Mouse (Mus musculus) heart, adult 8-10 months (tissue): Measurements from ENCODE around the gene Pid1. TPM values are rescaled to one million over a fixed set of nuclear protein-coding genes. Genes with fewer than 3 reads are reported as not detected.
"Not testable (repeated sequence)": the region's sequence is repeated elsewhere in the genome, so short reads cannot be mapped to it uniquely, and the experiment has no call there.

Experiments
- DNase-seq: peaks from one replicate; pipeline ENCODE4 v3.0.0; 2022; ENCODE audit warnings: low spot score
- total RNA-seq, 4 experiments: library from RNA; stranded (reverse); gene quantifications; 2 replicates each; pipeline ENCODE4 v1.2.4; 2022

Pid1 gene
- total RNA-seq, 4 experiments from 2014 or later: 6.3 to 8.1 (median 6.5) TPM

DNA sequence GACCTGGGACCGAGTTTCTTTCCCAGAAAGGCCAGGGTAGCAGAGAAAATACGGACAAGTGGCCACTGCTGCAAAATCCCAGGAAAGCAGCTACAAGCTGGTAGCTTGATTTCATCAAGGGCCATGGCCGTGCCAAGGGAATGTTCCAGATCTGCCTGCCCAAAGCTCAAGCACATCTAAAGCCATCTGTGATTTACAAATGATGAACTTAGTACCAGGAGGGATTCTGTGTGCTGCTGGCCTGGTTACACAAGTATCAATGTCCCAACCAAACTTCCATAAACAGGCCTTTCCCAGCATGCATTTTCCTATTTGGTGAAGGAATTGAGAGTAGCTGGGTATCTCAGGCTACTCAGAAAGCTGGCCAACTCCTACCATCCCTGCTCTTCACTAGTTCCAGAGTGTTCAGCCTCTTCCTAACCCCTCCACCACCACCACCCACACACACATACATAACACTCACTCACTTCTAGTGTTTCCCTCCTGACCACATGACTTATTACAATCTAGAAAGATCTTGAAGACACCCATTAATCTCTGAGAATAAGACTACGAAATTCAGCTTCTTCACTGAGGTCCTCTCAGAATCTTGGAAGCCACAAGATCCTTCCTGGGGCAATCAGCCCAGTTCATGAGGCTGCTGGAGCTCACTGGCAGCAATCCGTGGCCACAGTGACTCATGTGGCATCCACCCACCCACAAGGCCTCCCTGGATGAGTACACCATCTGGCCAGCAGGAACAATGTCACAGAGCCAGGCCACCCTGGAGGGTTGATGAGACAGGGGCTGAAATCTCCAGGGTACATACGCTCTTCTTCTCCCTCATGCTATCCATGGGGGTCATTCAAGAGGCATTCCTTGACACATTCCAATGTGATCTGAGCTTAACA lies 4.1 kb downstream of the Pid1 start:
- peak; percentile 56 for DNase-seq

DNA sequence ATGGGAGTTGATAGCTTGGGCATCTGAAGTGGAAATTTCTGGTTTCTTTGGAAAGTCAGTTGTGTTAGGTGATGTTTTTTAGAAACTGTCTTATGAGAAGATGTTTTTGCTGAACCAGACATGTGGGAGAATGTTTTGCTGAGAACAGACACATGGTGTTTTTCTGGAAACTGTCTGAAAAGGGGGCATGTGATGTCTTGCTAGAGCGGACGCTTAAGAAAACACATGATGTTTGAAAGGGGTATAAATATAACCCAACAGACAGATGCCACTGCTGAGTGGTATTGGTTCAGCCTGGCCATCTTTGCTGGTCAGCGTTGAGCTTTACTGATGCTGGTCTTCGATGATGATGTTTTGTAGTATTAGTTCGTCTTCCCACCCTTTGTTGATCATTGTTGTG lies 6.8 kb downstream of the Pid1 start:
- no peak for DNase-seq

DNA sequence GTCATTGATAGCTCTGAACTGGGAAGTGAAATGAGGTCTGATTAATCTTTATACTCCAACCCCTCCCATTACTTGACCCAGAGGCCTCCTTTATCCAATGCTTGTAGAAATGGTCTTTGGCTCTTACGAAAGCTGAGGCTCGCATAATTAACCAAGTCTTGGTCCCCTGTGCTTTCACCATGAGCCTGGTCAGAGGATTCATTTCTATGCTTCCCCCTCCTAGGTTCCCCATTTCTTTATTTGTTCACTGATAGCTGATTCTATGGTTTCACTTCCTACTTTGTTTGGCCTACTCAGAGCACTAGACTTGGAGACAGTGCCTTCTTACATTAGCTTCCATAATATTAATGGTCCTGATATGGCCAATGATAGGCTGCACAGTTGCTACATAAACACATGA lies 13.7 kb downstream of the Pid1 start:
- peak; percentile 30 for DNase-seq

DNA sequence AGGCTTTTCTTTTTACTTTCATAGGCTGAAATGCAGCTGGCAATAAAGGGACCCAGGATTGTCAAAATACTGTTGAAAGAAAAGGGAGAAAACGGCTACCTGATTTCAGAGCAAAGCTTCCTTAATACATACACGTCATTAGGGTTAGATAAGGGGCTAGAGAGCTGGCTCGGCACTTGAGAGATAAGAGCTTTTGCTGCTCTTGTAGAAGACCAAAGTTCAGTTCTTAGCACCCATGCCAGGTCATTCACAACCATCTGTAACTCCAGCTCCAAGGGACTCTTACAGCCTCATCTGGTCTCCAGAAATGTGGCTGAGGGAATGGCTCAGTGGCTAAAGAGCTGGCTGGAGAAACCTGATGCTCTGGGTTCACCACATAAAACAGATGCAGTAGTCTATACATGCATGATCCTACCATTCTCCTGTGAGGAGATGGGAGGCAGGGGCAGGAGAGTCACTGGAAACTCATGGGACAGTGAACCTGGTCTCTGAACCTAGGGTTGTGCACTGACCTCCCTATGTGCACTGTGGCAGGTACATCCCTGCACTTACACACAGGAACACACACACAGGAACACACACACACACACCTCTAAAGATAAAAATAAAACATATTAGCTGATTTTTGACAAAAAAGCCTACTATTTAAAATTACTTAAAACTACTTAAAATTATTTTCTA lies 16.0 kb downstream of the Pid1 start:
- no peak for DNase-seq

DNA sequence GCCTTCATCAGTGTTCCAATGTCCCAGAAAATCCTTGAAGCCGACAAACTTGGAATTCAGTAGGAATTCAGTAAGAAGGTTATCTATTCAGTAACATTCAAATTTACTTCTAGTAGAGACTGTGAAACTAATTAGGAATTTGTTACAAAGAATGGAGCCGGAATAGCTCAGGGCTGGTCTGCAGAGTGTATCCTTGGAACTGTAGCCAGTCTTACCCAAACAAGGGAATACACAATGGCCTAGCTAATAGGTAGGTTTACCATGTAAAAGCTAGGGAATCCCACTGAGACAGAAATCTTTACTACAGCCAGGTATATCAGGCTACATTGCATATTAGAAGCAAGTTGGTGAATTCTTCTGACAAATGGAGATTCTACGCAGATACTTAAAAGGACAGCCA lies 31.2 kb downstream of the Pid1 start:
- DNase-seq: not testable (repeated sequence)

DNA sequence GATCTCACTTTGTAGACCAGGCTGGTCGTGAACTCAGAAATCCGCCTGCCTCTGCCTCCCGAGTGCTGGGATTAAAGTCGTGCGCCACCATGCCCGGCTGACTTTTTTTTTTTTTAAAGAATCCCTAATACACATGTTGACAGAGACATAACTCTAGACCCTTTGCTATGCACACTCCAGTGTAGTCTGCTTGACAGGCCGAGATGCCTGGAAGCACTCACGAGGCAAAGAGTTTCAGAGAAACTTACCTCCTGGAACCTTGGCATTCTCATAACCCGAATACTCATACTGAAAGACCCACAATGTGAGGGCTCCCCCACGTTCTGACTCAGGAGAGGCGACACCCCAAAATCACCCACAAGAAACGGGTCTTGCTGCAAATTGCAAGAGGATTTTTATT lies 32.1 kb downstream of the Pid1 start:
- DNase-seq: not testable (repeated sequence)

DNA sequence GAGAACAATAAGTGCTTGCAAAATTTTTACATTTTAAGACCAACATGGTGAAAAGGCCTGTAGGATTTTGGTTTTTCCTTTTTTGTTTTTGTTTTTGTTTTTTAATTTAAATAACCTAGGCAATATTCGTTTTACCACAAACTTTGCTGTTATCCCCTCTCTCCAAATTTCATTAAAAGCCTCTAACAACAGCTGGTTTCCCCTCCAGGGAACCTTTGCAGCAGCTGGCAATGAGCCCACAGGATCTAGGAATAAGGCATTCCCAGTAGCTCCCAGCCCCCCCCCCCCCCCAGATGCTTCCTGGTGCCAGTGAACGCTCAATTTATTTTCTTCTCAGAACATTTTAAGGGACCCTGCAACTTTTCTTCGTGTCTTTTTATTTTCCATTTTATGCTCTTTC lies 38.7 kb downstream of the Pid1 start:
- no peak for DNase-seq

DNA sequence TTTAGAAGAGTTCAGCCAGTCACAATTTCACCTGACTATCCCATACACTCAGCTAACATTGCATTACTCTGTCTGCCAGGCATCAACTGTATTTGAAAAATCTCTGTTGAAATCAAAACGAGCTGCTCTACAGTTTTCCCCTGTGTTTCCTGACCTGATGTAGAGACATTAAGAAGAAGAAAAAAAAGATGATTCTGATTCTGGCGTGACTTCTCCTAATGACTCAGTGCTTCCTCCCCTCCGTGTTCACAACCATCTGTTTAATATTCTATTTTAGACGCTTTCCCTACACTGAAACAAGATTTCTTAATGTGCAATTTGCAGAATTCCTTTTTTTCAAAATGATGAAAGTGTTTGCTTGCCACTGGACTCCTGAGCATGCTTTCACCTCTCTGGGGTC lies 42.7 kb downstream of the Pid1 start:
- peak; percentile 42 for DNase-seq

DNA sequence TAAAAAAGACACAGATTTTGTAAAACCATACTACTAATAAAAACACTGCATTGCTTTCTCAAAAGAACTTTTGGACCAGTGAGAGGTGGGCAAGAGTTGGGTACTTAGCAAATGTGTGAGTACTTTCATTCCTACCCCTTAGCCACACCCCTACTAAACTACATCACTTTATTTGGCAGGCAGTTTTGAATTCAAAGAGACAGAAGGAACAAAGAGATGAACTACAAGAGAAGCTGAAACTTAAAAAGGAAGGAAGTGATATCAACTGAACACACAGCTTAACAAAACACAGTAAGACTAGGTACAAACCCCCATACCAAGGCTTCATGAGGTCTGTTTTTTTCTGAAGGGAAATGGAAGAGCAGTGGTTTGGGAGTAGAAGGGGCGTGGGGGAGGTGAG lies 45.4 kb downstream of the Pid1 start:
- no peak for DNase-seq

DNA sequence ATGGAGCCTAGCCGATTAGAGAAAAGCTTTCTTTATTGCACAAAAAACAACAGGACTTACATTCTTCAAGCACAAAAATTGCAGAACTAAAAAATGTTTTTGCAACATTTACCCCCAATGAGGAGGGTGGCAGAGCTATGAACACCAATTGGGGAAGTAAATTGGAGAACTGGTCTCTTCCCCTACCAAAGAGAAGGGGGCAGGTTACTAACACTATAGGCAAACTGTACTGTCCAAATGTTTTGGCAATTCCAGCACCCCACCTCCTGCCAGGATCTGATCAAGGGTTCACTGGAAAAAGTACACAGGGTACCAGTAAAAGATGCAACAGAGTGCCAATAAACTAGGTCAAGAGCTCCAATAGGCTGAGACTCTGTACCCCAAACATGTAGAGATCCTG lies 46.2 kb downstream of the Pid1 start:
- DNase-seq: no peak

DNA sequence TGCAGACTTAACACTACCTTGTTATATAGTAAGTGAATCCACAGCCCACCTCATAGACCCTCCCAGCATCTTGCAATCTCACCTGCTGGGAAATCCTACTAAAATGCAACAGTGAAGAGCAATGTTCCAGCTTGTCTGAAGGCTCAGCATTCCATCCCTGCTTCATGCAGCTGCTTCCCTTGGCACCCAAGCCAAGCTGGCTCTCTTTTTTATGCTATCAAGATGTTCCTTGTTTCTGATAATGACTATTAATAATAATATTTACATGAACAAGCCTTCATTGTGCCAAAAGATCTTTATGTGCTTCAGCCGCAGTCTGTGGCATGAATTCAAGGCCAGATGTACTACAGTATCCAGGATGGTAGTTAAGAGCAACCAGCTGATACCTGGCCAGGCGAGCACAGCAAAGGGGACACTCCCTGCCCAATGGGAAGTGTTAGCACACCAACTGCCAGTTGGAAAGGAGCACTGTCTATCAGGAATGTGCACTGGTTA lies 54.0 kb downstream of the Pid1 start:
- DNase-seq: no peak

DNA sequence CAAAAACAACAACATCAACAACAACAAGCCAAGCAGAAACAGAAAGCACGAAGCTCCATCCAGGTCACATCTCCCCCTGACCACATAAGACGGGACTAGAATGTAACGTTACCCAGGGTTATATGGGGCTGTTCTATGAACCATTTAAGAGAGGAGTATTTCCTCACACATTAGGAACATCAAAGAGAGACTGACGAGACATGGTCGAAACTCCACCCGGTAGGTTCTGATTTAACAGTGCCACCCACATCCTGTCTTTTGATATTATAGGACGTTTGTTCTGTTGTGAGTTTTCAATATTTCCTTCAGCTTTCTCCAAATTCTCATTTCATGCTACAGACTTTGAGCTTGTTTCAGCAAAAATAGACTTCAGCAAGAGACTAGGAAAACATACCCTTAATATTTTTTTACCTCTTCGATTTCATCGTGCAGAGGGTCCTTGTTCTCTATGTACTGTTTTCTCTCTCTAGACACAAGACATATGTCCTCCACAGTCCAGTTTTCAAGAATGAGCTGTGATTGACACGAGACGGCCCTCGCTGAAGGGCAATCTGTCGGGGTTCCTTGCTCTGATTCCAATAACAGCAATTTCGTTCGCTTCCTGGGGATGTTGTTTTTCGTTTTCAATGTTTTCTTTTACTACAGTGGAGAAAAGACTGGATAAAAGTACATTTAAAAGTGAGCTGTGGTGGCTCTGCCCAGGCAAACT lies 58.1 kb downstream of the Pid1 start:
- no peak for DNase-seq

DNA sequence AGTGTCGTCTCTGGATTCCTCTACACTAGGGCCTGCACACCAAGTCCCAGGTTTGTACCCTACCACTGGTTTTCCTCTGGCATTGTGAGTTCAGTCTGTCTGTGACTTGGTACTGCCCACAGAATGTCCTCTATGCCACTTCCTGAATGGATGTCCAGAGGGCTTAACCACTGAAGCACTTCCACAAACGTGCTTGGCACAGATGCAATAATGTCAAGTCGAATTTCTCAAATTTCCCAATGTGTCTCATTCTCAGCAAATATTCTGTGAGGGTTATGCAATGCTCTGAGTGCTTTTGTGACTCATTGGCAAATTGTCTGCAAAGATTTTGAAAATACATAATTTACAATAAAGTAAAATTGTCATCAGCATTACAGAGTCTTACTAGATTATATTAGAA lies 61.2 kb downstream of the Pid1 start:
- peak; percentile 75 for DNase-seq

DNA sequence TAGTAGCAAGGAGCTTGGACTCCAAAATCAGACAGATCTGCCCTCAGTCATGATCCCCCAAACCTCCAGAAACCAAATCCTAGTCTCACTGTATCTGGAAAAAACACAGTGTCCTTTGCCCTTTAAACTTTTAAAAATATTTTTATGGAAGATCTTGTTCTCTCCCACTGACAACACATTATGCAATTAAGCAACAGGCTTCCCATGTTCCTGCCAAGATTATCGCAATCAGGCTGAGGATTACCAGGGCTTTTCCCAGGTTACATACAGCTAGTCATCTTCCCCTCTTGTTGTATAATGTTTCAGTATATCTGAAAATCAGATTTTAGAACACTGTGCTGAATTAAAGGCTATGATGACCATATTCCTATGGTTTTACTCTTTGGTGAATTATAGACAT lies 64.3 kb downstream of the Pid1 start:
- DNase-seq: no peak

DNA sequence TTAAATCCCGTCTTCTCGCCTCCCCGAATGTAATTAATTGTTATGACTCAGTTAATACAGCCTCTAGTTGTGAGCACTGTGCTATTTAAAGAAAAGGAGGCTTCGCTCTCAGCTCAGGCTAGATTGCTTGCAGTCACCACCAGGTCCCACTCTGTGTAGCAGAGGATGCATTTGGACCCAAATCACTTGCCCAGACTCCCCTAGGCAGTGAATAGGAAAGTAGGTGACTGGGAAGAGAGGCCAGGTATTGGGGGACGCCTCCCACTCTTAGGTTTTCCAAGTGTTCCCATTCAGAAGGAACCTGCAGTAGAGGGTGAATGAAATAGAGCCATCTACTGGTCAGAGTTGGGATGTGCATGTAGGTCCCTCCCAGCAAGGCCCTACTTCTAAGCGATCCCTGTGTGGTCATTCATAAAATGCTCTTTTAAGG lies 77.3 kb downstream of the Pid1 start:
- DNase-seq: peak; percentile 68

DNA sequence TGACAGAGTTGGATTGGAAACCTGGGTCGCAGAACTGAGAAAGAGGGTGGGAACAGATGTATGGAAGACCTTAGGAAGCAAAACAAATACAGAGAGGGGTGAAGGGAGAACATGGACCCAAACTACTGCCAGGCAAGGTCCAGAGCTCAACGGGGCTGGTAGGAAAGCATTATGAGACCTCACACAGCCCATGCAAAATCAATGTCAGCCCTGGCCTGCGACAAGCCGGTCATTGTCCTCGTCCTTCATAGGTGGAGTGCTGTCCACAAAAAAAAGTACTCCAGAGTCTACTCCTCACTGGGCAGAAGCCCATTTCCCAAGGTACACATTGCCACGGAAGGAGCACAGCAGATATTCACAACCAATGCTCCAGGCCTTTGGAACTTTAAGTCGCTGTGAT lies 78.4 kb downstream of the Pid1 start:
- DNase-seq: no peak

DNA sequence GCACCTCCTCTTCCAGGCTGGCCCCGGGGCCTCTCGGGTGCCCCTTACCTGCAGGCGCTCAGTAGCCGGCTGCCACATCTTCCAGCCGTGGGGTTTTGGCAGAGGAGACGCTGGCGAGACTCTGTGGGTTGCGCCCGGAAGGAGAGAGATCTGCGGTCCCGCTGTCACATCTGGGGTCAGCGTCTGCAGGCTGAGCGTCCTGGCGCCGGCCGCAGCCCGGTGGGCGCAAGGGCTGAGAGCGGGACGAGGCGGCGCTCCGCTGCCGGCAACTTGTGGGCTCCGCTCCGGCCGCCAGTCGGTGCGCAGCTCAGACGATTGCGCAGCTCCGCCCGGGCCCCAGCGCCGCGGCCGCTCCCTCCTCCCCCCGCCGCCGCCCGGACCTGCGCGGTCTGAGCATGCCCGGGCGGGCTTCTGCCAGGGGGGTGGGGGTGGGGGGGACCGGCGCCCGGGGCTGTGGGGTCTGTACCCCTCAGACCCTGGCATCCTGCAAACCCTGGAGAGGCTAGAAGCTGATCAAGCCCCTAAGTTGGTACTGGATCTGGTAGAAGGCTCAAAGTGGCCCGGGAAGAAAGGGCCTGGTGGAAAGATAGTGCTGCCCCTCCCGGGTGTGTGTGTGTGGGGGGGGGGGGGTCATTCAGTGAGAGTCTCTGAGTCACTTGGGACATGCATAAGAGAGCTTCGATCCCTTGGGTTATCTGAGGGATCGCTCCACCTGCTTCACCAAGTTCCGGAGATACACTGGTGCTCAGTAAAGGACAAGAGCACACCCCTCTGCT lies 79.5 kb downstream of the Pid1 start:
- DNase-seq: peak; percentile 24

DNA sequence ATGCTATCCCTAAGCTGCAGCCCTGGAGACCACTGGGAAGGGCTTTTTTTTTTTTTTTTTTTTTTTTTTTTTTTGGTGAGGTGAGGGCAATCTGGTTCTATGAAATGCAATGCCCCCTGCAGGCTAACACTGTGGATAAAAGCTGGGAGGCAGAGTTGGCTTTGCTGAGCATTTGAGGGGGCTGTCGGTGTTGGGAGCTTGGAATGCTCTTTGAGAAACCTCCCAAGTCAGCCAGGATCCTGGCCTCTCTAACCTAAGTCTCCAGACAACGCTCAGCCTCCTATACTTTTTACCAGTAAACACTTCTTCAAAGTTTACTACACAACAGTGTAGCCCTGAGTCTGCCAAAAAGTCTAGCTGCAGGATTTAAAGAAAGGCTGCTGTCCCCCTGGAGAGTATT lies 80.9 kb downstream of the Pid1 start:
- peak; percentile 50 for DNase-seq

DNA sequence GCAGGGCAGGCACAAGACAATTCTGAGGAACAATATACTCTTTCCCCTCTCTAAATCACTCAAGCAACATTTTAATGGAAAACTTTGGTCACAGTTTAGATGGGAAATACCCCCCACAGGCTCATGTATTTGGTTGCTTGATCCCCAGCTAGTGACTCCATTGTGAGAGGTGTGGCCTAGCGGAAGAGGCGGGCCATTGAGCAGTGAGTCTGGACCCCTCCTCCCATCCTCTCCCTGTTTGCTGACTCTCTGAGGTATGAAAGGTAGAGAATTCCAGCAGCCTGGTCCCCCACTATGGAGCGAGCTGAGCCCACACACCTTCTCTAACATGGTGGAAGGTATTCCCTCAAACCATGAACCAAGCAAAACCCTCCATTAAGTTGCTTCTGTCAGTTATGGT lies 83.8 kb downstream of the Pid1 start:
- DNase-seq: no peak

DNA sequence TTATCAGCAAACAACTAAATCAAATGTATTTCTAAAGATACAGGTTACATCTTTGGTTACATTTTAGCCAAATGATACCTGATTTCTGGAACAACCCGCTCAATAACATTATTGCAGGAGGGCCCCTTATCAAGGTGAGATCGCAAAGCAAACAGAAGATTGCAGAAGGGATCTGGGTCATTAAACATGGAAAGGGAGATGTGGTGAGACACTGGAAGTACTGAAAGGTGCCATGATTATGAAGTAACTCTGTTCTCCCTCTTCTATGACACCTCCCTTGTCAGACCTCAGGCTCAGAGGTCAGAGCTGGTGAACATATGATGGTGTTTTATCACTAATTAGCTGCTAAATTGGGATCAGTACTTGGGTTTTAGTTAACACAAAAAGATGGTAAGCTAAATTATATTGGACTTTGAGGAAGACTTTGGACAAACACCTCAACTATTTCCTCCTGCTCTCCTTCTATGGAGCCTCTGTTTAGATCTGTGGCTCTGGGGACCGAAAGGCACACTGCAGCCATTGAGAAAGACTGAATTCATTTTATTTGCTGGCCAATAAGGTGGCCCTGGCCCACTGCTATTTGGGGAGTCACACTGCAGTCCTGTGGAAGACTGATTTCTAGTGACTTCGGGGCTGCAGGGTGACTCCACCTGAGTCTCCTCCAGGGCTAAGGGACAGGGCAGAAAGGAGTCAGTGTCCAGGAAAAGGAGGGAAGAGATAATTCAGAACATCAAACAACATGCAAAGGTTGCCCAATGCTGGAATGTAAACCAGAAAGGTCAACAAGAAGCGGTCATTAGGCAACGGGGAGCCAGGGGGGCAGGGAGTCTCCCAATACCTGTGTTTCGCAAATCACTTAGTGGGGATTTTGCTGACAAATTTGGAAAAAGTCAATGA lies 85.4 kb downstream of the Pid1 start:
- DNase-seq: no peak

DNA sequence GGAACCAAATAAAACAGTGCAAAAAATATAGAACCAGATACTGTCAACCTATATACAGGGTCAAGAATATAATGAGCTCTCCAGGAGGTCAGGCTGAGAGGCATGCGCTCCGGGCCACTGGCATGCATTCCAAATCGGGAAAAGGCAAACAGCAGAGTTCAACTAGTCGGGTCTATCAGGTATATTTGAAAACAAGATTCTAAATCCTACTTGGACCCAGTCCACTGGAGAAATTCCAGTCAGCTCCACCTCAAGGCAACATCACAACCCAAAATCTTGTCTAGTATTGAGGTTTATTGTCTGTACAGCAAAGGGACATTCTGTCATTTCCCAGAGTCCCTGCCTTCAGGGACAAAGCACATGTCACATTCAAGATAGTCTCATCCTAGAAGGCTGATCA lies 91.0 kb downstream of the Pid1 start:
- no peak for DNase-seq
